In the genomic region with DNA sequence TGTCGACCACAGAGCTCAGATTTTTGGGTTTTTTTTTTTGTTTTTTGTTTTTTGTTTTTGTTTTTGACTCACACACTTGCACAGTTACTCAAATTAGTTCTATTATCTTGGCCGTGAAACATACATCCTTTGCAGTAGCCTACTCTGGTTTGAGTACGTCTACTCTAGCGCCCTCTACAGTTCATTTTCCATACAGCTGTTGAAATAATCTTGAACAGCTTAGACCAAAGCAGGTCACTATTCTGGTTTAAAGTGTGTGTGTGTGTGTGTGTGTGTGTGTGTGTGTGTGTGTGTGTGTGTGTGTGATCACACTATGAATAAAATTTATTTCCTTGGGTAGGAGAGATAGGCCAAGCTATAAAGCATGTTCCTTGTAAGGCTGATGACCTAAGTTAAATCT, we compare ENCODE assay signal across 13 mouse cellular contexts. TPM values are rescaled to one million over a fixed set of nuclear protein-coding genes. Genes with fewer than 3 reads are reported as not detected.
DNase-seq lines count a peak whose midpoint lies in the region; ATAC-seq and TF ChIP-seq lines count a peak whose summit lies in the region.
"Had no signal": no experiment of that assay in that cellular context is flagged by ENCODE, and none has a peak within 500 bp of the region (broad histone marks: within the 10 kb centered on the region; RNA-seq: fewer than 3 reads in every experiment).

No protein-coding gene starts in this region.

- no peak overlapping the region for H3K9ac ChIP-seq in intestine, postnatal 0 days (ENCODE audit: low read depth, low read length)
- no peak overlapping the region for H3K9ac ChIP-seq in intestine, embryonic 15.5 days
- H3K9ac ChIP-seq in hindbrain, embryonic 12.5 days = no peak overlapping the region
- H3K9ac ChIP-seq: embryonic facial prominence, embryonic 13.5 days; neural tube, embryonic 12.5 days had no signal

- H3K27me3 ChIP-seq in intestine, postnatal 0 days (replicated peaks; ENCODE audit: control insufficient read depth, insufficient read depth, low read length) = peaks cover 11% of the 10 kb centered on the region; the same call in 1 of the 2 replicates
- H3K27me3 ChIP-seq in intestine, embryonic 15.5 days (replicated peaks) = peaks cover 2% of the 10 kb centered on the region; the same call in 1 of the 2 replicates
- no peaks in the 10 kb centered on the region for H3K27me3 ChIP-seq in splenic B cell, adult 2 months (ENCODE audit: control insufficient read depth, insufficient read depth, low read length, poor library complexity, severe bottlenecking)
- H3K27me3 ChIP-seq in hindbrain, embryonic 12.5 days = peaks cover 10% of the 10 kb centered on the region
- H3K27me3 ChIP-seq: embryonic facial prominence, embryonic 13.5 days had no signal

- H3K9me3 ChIP-seq in intestine, postnatal 0 days (ENCODE audit: control insufficient read depth) = no peaks in the 10 kb centered on the region
- H3K9me3 ChIP-seq in intestine, embryonic 15.5 days = no peaks in the 10 kb centered on the region
- H3K9me3 ChIP-seq in hindbrain, embryonic 12.5 days (replicated peaks) = no peaks in the 10 kb centered on the region
- H3K9me3 ChIP-seq: embryonic facial prominence, embryonic 13.5 days; heart, embryonic 10.5 days; neural tube, embryonic 12.5 days had no signal

- H3K36me3 ChIP-seq in intestine, postnatal 0 days (ENCODE audit: control insufficient read depth, insufficient read depth) = no peaks in the 10 kb centered on the region
- H3K36me3 ChIP-seq in intestine, embryonic 15.5 days = no peaks in the 10 kb centered on the region
- H3K36me3 ChIP-seq in splenic B cell, adult 2 months (ENCODE audit: control insufficient read depth, insufficient read depth, low read length, poor library complexity, severe bottlenecking) = no peaks in the 10 kb centered on the region
- no peaks in the 10 kb centered on the region for H3K36me3 ChIP-seq in hindbrain, embryonic 12.5 days
- H3K36me3 ChIP-seq: embryonic facial prominence, embryonic 13.5 days; heart, embryonic 10.5 days; neural tube, embryonic 12.5 days had no signal

- ATAC-seq in intestine, postnatal 0 days = no peak
- no peak for ATAC-seq in intestine, embryonic 15.5 days
- no peak for ATAC-seq in hindbrain, embryonic 12.5 days (ENCODE audit: low FRiP score)

- peak; percentile 56 for TF ChIP-seq CTCF in intestine, postnatal 0 days (IDR thresholded peaks at IDR 0.05; ENCODE audit: low read depth)

- no peak overlapping the region for H3K27ac ChIP-seq in intestine, postnatal 0 days (ENCODE audit: low read depth, low read length)
- H3K27ac ChIP-seq in intestine, embryonic 15.5 days = no peak overlapping the region
- no peak overlapping the region for H3K27ac ChIP-seq in hindbrain, embryonic 12.5 days
- H3K27ac ChIP-seq: heart, embryonic 10.5 days; neural tube, embryonic 12.5 days had no signal

- H3K4me3 ChIP-seq in intestine, postnatal 0 days (ENCODE audit: low read depth, low read length) = no peak overlapping the region
- no peak overlapping the region for H3K4me3 ChIP-seq in intestine, embryonic 15.5 days (replicated peaks)
- H3K4me3 ChIP-seq in hindbrain, embryonic 12.5 days = no peak overlapping the region
- H3K4me3 ChIP-seq: heart, embryonic 10.5 days; neural tube, embryonic 12.5 days had no signal

- H3K4me2 ChIP-seq in intestine, postnatal 0 days (replicated peaks; ENCODE audit: low read depth) = no peak overlapping the region
- no peak overlapping the region for H3K4me2 ChIP-seq in intestine, embryonic 15.5 days (replicated peaks)
- no peak overlapping the region for H3K4me2 ChIP-seq in hindbrain, embryonic 12.5 days (replicated peaks)
- H3K4me2 ChIP-seq: neural tube, embryonic 12.5 days had no signal

- 0 out of 2 replicates have a peak, but pooled peaks cover under 1% of the 10 kb centered on the region for H3K4me1 ChIP-seq in intestine, postnatal 0 days (replicated peaks; ENCODE audit: control insufficient read depth, insufficient read depth, low read length)
- H3K4me1 ChIP-seq in intestine, embryonic 15.5 days (replicated peaks) = peaks cover 6% of the 10 kb centered on the region; the same call in 1 of the 2 replicates
- H3K4me1 ChIP-seq in hindbrain, embryonic 12.5 days = peaks cover 5% of the 10 kb centered on the region

- DNase-seq in thymus, postnatal 0 days (ENCODE audit: low spot score) = peak; percentile 29
- no peak for DNase-seq in thymus, postnatal 36 days
- peak; percentile 4 for DNase-seq in c-Kit-negative CD71-positive TER-119-positive erythroid progenitor cells, embryonic 14.5 days (ENCODE audit: low read depth, low spot score)
- peak; percentile 31 for DNase-seq in splenic B cell, adult 2 months (ENCODE audit: low read depth, low spot score)
- no peak for DNase-seq in left cerebral cortex, adult 8-10 months (ENCODE audit: low spot score in 2 of 2)
- DNase-seq: spleen, adult 18-20 months; thymus, adult 2 months had no signal

- WGBS in intestine, postnatal 0 days = 38% methylated on average over 4 of the region's 4 CpGs
- 36% methylated on average over 4 of the region's 4 CpGs for WGBS in intestine, embryonic 15.5 days
- WGBS in hindbrain, embryonic 12.5 days = 46% methylated on average over 4 of the region's 4 CpGs

RNA-seq across cellular contexts. Expression of a gene that starts 5.6 kb away (rescaled TPM):
- 0.12 and 0.26 TPM in 2 replicates for polyA plus RNA-seq in intestine, postnatal 0 days (2015; fragmentation: Nextera tagmentation; extraction: Ambion mirVana)
- polyA plus RNA-seq in intestine, embryonic 15.5 days (2015; fragmentation: Nextera tagmentation; extraction: Ambion mirVana) = 0.87 and 1.1 TPM in 2 replicates
- 0.96 and 1.2 TPM in 2 replicates for polyA plus RNA-seq in thymus, postnatal 0 days (2015; fragmentation: Nextera tagmentation; extraction: Ambion mirVana)
- 9.6 and 11.1 TPM in 2 replicates for polyA plus RNA-seq in hindbrain, embryonic 12.5 days (2016; fragmentation: Nextera tagmentation; extraction: Ambion mirVana)
- 1 to 10 TPM in 1 of 4 experiments, under 1 TPM in 3; 0.72 to 1.7 (median 0.86) TPM for total RNA-seq in left cerebral cortex, adult 8-10 months (2022)

RNA-seq across cellular contexts. Expression of a gene that starts 39.2 kb away (rescaled TPM):
- 4.8 and 5.8 TPM in 2 replicates for polyA plus RNA-seq in intestine, postnatal 0 days (2015; fragmentation: Nextera tagmentation; extraction: Ambion mirVana)
- 16.8 and 18.2 TPM in 2 replicates for polyA plus RNA-seq in intestine, embryonic 15.5 days (2015; fragmentation: Nextera tagmentation; extraction: Ambion mirVana)
- polyA plus RNA-seq in thymus, postnatal 0 days (2015; fragmentation: Nextera tagmentation; extraction: Ambion mirVana) = 14.0 and 15.4 TPM in 2 replicates
- 13.6 and 16.3 TPM in 2 replicates for polyA plus RNA-seq in hindbrain, embryonic 12.5 days (2016; fragmentation: Nextera tagmentation; extraction: Ambion mirVana)
- total RNA-seq in left cerebral cortex, adult 8-10 months (2022) = 1 to 10 TPM; 6.0 to 6.6 (median 6.5) TPM

Comparison
In these comparisons a context has a peak if more than half of its experiments do, and no peak if none do; other contexts are left out.
1. DNase-seq: peak in thymus, postnatal 0 days (single experiment), c-Kit-negative CD71-positive TER-119-positive erythroid progenitor cells, embryonic 14.5 days (single experiment) and splenic B cell, adult 2 months (single experiment); none in thymus, postnatal 36 days (0 of 2) and left cerebral cortex, adult 8-10 months (0 of 2).